Mouse (Mus musculus) CD4-positive, CD25-positive, alpha-beta regulatory T cell, adult 4 months (primary cell): ENCODE measurements around the gene Mdga1. TPM values are rescaled to one million over a fixed set of nuclear protein-coding genes. Genes with fewer than 3 reads are reported as not detected.
"Not testable (repeated sequence)": the region's sequence is repeated elsewhere in the genome, so short reads cannot be mapped to it uniquely, and the experiment has no call there.

Experiments used
- ATAC-seq: one replicate; pipeline ENCODE4 v1.8.0; 2017
- polyA plus RNA-seq, 2 experiments: library from polyadenylated mRNA; unstranded; fragments of 100-300 nt; shearing (Covaris generic); gene quantifications; one replicate each; pipeline ENCODE4 v1.2.1; 2017

Mdga1 gene
- polyA plus RNA-seq, 2 experiments from 2014 or later = not detected

- ATAC-seq = peak; percentile 39
Observed at GRCm38 (mm10) chr17:29796086-29796485, 173.8 kb downstream of the Mdga1 start.

DNA sequence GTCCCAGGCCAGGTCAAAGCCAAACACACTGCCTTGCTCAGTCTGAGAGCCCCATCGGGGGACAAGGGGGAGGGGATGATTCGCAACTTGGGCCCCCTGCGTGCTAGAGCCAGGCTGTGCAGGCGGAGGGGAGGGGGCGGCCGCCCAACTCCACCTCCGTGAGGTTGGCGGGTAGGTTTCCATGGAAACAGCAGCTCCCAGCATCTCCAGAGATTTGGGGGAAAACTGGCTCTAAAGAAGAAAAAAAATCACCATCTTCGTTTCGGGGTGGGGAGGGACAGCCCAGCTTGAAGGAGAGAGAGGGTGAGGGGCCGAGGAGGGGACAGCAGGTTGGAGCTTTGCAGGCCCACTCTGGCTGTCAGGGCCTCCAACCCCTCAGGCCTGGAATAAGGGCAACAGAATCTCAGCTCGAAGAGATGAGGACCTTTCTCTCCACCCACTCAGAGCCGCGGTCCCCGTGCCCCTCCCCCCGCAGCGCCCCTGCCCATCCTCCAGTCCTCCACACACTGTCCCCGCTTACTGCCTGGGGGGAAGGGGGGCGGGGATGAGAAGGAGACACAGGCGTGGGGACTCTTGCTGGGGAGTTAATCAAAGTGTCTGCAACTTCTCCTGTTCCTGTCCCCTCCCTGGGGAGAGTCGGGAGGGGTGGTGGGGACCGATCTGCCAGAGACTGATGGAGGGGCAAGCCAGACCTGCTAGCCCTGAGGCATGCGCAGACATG, 174.7 kb downstream of the Mdga1 start:
- ATAC-seq = no peak

DNA sequence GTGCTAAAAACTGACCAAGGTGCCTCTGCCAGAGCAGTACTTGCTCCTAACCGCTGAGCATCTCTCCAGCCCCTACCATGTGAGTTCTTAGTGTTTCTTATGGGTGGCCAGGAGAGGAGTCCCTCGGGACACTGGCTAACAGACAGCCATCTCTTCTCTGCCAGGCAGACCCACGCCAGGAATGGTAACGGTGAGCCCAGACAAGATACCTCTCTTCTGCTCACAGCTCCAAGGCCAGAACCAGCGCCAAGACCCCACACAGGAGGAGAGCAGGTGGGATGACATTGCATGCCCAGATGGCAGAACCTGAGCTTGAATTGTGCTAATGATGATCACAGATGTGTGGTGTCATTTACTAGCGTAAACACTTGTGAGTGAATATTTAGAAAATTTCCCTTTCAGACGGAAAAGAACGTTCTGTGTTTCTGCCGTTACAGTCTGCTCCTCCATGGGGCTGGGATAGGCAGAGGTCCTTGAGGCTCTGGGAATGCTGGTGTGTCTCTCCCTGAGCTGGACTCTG, 178.3 kb downstream of the Mdga1 start:
- ATAC-seq = no peak

GRCm38 (mm10) chr17:29790231-29790740, 179.6 kb downstream of the Mdga1 start:
- no peak for ATAC-seq

DNA sequence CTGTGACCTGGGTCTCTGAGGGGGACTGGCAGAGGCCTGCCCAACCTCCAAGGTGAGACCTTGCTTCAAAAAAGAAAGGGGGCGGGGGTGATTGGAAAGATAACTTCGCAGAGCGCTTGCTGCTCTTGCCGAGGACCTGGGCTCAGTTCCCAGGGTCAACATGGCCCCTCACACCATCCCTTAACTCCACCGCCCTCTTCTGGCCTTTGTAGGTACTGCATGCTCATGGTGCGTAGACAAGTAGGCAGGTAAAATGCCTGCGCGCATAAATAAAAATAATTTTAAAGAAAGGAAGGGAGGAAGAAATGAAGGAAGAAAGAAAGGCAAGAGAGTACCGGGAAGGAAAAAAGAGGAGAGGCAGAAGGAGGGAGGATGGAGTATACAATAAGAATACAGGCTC, 180.2 kb downstream of the Mdga1 start:
- ATAC-seq = no peak

GRCm38 (mm10) chr17:29788573-29788972, 181.3 kb downstream of the Mdga1 start:
- no peak for ATAC-seq

DNA sequence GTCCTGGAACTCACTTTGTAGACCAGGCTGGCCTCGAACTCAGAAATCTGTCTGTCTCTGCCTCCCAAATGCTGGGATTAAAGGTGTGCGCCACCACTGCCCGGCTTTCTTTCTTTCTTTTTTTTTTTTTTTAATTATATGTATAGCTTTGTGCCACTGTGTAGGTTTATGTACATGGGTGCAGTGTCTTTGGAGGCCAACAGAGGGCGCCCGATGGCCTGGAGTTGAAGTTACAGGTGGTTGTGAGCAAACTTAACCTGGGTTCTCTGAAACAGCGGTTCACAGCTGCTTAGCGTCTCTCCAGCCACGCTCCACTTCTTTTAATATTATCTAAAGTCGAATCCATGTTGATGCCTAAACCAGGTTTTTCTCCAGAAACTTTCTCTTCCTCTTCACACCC, 185.1 kb downstream of the Mdga1 start:
- no peak for ATAC-seq

GRCm38 (mm10) chr17:29781472-29781871, 188.4 kb downstream of the Mdga1 start:
- ATAC-seq = not testable (repeated sequence)

- ATAC-seq = no peak
Observed at GRCm38 (mm10) chr17:29778021-29778420, 191.9 kb downstream of the Mdga1 start.

Other genes with a start within 250 kb of the Mdga1 start
- gene Zfand3, start 34.6 kb upstream of the Mdga1 start, polyA plus RNA-seq = 10 to 100 TPM; 14.6 to 24.5 TPM